Mouse (Mus musculus) gastrocnemius, postnatal 25 days (tissue): Measurements from ENCODE around the gene Ergic1. TPM values are rescaled to one million over a fixed set of nuclear protein-coding genes. Genes with fewer than 3 reads are reported as not detected.

Experiments
- DNase-seq: peaks from one replicate; pipeline ENCODE4 v3.0.0; 2022
- total RNA-seq, 2 experiments: library from RNA; stranded (reverse); gene quantifications; 1 replicate in 1 of 2; 2 replicates in 1 of 2; pipeline ENCODE4 v1.2.3; 2021

Gene Ergic1
- total RNA-seq, 2 experiments from 2014 or later: 52.0 to 61.0 TPM

DNA sequence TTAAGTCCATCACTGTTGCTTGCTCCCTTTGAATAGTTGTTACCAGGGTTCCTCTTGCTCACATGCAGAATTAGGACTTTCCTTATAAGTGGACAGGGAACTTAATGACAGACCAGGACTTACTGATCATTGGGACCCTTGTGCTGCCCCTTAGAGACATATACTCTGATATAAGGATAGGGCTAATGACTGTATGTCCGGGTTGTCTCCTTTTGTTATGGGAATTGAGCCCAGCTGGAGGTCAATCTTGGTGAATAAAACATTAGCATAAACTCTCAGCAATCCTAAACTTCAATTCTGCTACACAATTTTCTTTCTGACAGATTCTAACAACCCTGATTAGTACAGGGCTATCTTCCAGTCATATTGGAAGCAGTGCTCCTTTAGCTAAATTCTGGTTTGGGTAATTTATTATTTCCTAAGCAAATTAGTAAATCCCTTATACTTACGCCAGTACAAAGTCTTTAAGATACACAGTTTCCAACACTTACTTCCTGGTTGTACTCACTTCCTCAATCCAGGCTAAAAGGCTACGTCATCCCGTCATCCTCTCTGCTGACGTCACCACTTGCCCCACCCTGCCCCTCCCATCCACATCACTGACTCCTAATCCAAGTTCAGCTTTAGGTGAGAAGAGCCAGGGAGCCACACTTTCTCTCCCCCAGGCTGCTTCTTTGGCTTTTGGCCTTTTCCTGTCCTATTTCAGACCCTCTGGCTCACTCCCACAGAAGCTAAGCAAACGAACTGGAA, 23.4 kb upstream of the Ergic1 start:
- no peak for DNase-seq

DNA sequence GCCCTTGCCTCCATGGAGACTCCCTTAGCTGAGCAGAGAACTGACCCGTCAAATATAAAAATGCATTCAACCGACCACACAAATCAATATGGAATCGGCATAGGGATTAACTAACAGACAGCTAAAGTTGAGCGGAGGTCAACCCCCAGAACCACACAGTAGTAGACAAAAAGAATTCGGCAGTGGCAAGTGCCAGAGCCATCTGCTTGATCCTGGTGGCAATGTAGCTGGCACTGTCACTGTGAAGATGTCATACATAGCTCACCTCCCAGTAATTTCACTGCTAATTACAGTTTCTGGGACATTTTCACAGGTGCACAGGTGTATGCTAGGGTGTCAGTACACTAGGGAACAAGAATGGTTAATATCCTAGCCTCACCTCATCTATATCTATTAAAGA, 21.2 kb upstream of the Ergic1 start:
- no peak for DNase-seq

DNA sequence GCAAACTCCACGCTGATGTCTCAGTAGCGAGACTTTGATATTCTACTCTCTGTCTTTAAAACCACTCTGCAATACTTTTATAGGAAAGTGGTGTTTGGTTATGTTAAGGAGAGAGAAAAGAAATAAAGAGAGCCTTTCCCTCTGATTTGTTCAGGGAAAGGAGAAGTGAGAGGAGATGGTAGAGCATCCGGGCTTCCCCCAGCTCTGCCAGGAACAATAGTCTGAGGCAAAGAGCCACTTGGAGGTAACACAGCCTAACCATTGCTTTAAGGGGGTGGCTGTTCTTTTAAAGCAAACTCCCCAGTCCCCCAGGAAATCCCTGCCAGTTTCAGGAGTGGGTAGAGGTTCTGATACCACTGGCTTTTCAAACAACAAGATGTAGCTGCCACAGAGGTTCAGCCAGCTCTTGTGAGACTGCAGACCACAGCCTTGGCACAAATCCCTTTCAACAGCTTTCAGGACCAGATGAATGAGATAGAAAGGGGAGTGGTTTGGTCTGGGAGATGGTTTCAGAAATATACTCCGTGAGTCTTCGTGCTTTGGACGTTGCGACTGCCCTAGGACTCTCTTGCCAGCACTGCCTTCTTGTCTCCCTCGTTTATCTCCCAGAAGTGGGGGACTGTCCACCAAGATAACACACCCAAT, 16.8 kb upstream of the Ergic1 start:
- DNase-seq: no peak

DNA sequence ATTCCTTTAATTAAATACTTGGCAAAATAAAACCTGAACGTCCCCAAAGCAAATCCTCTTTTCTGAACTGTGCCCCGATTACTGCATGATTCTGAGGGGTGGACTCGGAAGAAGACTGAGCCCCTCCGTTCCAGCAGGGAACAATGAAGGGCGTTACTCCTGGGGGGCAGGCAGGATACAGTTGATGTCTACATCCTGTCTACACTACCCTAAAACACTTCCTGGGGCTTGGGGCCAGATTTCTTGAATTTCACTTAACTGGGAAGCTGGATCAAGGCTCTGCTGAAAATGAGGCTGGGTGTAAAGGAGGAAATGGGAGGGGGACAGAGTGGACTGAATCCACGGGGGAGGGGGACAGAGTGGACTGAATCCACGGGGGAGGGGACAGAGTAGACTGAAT, 13.5 kb upstream of the Ergic1 start:
- peak; percentile 64 for DNase-seq

DNA sequence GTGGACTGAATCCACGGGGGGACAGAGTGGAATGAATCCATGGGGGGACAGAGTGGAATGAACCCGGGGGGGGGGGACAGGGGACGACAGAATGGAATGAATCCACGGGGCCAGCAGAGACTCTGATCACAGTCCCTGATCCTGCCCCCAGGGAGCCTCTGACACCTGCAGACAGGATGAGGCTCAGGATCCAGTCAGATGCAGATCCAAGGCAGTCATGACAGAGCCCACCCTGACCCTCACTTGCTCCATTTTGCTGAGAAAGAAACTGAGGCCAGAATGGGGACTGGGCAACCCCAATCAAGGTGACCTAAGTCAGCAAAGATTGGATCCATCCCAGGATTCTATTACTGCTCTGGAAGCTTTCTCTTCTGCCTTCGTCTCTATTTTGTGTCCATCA, 12.7 kb upstream of the Ergic1 start:
- no peak for DNase-seq

DNA sequence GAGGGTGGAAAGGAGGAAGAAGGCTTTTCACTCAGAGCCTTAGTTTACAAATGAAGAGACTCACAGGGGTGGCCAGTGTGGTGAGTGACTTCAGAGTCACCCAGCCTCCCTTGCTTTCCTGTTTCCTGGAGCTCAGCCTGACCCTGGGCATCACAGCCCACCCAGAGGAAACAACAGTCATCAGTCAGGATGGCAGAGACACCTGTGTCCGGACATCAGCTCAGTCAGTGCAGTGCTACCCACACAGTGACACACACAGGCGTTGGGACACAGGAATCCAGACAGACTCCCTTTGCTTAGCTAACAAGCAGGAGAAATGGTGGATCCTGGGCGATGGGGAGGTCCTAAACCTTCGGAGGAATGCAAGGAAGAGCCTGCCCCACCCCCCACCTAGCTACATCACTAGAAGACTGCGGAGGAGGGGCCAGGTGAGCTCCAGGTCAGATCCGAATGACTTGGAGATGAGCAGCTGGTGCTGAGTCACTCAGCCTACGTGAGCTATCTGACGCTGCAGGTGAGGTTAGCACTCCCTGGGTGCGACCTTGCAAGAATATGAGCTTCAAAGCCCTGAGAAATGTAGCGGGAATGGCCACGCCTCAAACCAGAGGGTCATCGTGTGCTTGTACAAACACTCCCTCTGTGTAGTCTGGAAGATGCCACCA, 12.0 kb upstream of the Ergic1 start:
- DNase-seq: no peak

DNA sequence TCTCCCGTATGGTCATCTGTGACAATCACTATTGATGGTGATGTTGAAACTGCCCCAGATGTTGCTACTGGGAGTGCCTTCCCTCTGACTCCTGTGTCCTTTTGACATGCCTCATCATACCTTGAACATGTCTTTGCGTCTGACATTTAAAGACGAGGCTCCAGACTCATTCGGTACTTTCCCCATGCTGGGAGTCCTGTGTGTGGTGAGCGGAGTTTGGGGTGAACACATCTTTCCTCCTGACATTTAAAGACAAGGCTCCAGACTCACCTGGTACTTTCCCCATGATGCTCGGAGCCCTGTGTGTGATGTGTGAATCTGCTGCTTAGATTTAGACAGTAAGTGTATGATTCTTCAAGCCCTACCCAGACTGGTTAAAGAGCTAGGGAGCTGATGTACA, 10.2 kb upstream of the Ergic1 start:
- no peak for DNase-seq

DNA sequence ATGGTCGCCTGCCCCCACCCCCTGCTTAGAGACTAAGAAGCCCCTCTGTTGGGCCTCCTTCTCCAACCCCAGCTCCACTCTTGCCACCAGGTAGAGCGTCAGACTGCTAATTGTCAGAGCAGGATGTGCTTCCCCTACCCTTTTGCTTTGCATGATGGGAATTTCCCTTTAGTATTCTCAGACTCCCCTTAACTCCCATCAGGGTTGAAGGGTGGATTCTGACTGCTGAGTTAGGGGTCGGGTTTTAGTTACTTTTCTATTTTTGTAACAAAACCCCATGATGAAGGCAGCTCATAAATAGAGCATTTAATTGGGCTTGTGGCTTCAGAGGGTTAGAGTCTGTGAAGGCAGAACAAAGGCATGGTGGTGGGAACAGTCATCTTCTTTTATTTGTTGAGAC, 8.3 kb upstream of the Ergic1 start:
- no peak for DNase-seq

DNA sequence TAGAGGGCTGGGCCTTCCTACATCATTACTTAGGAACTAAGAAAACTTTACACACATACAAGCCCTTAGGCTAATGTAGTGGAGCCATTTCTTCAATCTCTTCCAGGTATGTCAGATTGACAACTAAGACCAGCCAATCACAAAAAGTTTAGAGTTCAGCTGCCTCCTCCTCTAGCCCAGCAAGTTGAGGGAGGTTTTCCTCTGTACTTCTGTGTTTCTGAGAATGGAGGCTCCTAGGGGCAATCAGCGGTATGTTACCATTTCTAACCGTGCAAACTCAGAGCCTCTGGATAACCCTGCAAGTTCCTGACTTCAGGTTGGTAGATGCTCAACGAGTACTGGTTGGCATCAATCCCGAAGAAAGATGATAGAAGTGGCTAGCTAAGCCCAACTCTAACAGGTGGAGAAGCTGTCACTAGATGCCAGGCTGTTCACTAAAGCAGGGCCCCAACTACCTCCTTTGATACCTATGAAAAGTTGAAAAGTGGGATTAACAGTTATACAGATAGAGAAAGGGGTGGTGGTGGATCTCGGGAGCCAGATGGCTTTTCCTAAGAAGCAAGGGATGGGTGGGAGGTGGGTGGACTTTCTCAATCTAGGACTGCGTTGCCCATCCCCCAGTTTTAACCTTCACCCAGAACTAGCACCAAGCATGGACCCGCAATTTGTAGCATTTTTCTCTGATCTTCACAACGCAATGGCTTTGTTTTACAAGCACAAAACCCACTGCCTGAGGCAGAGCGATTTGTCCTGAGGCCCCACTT, 581 bp upstream of the Ergic1 start:
- no peak for DNase-seq

DNA sequence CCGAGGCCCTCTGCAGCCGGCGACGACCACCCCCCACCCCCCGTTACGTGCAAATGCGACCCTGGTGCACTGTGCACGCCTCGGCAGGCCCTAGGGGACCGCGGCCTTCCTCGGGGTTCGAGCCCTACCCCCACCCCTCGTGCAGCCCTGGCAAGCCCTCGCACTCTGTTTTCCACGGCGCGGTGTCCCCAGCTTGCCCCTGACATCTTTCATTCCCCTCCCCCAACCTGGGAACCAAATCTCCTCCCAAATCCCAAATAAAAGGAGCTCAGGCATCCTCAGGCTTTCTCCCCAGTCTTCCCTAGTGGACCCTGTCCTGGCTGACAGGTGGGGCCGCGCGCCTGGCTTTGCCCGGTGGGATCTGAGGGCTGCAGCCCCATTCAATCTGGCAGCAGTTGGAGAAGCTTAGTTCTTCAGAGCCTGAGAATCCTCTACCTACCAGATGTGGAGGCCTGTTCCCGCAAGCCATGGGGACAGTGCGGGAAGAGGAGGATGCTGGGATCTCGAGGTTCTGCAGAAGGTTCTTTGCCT, 427 bp downstream of the Ergic1 start, which contains the start of gene Dusp1:
Gene Dusp1, minus strand, starts transcription at position 478 of the 531 bp plus-strand sequence.
- no peak for DNase-seq

DNA sequence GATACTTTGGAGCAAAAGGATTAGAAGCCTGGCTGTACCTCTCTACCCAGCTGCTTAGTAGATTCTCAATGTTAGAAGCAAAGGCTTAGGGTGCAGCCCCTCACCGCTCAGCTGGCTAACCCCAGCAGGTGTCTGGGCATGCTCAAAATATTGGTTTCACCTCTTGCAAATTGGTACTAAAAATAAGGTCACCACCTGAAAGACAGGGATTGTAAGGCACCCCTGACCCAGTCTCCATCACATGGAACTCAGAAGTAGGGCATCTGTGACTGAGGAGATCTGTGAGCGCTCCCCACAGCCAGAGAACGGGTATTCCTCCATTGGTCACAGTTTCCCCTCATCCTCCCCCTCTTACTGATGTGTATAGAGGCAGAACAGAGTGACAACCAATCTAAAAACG, 1.0 kb downstream of the Ergic1 start:
- DNase-seq: no peak

DNA sequence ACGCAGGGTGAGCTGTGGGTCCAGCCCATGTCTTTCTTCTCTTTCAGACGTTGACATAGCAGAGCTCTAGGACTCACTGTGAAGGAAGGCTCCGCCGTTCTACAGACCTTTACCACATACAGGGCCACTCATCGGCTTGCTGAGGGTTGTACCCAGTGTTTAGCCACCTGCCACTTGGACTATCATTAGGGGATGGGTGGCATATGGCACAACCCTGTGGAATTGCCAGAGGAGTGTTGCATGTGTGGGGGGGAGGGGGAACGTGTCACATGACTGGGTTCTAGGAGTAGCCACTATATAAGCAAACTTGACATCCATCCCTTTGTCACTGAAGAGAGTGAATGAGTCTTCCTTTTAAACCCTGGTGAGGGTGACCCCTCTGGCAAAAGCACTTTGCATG, 2.2 kb downstream of the Ergic1 start:
- DNase-seq: no peak

DNA sequence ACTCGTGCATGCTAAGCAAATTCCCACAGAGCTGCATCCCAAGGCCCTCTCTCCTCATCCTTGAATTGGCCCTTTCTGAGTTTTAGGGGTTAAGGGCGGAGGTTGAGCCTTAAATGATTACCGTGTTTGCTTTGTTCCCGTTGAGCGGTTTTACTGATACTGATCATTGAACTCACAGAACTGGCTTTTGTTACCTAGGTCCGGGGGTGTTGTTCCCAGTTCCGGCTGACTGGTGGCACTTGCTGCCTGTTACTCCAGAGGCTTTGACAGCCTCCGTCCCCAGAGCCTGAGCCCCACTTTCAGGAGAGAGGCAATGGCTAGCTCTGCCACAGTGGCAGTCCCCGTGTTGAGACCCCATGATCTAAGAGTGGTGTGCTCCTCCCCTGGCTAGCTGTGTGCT, 3.1 kb downstream of the Ergic1 start:
- DNase-seq: no peak

DNA sequence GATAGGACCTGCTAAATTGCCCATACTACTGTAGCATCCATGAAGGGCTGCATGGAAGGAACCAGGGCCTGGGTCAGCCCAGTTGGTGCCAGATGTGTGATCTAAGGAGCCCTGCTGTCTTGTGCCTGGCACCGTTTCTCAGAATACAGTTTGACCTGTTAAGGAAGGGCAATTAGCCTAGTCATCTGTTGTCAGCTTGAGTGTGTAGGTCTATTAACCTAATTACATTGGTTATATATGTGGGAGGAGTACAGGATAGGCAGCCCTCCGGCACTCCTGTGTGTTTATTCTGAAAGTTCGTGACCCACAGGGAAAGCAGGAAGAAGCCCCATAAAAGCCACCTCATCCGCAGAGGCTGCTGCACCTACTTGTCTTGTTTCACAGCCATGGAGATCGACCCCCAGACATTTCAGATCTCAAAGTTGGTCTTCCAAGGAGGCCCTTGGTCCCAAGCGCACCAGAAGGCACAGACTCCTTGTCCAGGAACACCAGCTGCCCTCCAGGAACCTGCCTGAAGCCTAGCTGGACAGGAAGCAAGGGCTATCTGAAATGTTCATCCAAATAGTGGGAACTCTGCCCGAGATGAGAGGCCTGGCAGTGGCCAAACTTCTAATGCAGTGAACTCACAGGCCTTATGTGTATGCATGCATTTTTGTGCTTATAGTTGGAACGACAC, 6.0 kb downstream of the Ergic1 start:
- DNase-seq: no peak

DNA sequence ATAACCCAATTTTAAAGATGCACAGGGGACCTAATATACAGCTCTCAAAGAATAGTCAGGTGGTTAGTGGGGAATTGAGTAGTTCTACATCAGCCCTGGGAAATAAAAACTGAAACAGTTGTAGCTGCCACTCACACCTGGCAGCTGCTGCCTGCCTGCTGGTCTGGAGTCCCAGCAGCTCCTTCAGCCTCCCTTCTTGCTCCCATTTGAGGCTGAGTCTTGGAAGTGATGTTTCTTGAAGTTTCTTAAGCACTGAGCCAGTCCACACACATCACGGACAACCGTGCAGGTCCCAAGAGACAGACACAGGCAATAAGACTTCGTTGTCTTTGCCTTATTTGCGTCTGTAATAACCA, 6.5 kb downstream of the Ergic1 start:
- DNase-seq: no peak

DNA sequence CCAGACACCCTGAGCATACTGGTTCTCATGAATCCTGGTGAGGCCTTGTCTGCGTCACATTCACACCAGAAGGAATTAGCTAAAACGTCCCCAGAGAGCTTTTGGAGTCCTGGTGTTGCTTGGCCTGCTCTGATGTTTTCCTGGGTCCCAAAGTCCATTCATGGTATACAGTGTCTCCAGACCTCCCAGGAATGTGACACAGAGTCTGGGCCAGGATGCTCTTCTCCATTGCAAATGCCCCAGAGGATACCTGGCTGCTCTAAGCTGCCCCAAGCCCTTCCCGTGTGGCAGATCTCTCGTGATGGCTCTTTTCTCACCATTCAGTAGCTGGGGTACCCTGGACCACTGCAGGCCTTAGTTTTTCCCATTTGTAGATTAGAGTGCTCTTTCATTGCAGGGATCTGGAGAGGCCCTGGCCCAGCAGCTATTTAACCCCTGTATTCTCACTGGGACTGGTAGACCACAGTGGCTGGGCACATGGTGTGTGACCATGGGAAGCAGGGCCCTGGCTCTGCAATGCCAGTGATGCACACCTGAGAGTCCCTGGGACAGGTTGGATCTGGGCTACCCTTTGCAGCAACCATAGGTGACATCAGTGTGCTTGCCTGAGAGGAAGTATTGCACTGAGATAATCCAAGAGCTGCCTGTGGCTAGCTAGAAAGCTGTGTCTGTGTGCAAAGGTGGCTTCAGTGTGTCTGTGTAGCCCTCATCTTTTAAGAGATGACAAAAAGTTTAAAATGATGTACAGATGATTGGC, 8.5 kb downstream of the Ergic1 start:
- DNase-seq: no peak

DNA sequence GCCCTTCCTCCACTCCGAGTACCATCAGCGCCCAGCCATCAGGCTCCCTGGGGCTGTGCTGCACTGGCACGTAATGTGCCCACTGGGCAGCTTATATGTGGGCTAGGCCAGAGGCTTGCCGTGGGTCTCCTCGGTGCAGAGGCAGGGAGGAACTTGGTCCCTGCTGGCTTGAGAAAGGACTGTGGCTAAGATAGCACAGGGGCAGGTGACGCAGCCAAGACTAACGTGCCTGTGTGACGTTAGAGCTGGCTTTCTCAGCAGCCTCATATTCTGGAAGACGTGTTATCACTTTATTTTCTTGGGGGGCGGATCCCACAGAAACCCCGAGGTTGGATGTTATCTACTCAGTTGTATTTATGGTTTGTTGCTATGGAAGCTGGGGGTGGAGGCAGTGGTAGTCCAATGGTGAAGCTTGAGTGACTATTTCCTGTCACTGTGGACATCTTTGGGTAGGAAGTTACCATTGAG, 9.4 kb downstream of the Ergic1 start:
- no peak for DNase-seq

DNA sequence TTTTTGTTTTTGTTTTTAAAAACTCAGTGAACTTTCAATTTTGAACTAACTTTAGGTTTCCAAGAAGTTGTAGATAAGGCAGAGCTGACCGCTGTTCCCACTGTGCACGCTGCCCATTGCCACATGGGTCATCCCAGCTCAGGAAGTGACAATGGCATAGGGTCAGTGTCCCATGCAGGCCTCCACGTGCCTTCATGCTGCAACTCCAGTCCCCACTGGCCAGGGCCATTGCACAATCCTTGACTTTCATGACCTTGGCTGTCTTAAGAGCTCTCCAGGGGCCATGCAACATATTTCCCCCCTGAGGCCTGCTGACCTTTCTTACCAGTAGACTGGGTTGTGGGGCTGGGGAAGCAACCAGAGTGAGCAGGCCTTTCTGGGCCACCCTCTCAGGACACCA, 10.1 kb downstream of the Ergic1 start:
- no peak for DNase-seq

DNA sequence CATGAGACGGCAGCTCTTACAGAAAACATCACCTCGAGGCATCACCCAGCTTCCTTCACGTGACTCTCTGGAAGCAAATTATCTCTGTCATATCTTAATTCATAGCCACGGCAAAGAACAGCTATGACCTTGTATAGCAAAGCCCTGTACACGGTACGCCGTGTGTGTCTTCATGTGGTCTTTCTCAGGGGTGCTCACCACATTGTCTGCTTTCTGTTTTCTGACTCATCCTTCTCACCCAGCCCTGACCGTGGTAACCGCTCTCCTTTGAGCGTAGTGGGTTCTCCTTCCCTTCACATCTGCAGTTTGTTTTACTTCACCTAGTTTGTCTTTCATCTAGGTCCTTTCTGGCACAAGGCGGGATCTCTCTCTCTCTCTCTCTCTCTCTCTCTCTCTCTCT, 11.0 kb downstream of the Ergic1 start:
- no peak for DNase-seq

DNA sequence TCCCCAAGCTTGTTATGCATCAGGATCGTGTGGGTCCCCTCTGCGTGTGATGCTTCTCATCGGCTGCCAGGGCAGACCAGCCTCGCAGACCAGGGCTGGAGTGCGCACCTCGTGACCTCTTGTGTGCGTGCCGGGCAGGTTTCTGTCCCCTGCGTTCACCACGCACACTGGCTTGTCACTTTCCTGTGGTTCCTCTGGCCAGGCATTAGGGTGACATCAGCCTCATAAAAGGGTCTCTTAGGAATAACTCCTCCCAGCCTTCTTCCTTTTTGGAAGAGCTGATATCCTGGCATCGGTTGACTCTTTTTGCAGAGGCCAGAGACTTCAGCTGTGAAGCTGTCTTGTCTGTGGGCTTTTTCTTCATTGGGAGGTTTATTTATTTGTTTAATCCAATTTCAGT, 12.8 kb downstream of the Ergic1 start:
- no peak for DNase-seq

DNA sequence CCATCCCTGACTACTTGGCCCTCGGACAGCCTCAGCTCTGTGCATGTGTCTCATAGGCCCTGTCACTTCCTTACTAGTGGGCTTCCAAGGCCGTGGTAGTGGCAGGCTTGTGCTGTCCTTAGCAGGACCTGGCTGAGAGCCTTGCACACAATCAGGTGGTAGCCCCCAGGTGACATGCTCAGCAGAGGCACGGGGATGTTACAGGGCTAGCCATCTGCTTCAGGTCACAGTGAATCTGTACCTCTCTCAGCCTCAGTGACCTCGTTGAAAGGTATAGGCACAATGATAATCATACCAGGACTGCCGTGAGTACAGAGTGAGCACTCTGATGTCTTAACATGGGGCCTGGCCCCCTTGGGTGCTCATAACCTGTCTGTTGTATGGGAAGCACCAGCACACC, 13.4 kb downstream of the Ergic1 start:
- no peak for DNase-seq
